8 mouse cellular contexts compared by ENCODE assay signal in genomic region chr10:37135951-37136751, GRCm38 (mm10). TPM values are rescaled to one million over a fixed set of nuclear protein-coding genes. Genes with fewer than 3 reads are reported as not detected.
A peak's percentile ranks its signal among the peaks of the same experiment; 100 is the strongest.
DNase-seq lines count a peak whose midpoint lies in the region; ATAC-seq and TF ChIP-seq lines count a peak whose summit lies in the region.

No protein-coding gene starts in this region.

- H3K27ac ChIP-seq in embryonic facial prominence, embryonic 10.5 days (replicated peaks) = peak overlapping the region; percentile 100
- peak overlapping the region; percentile 98 for H3K27ac ChIP-seq in heart, adult 2 months
- peak overlapping the region; percentile 90 for H3K27ac ChIP-seq in kidney, adult 2 months (ENCODE audit: insufficient read depth, low read depth, low read length)
- H3K27ac ChIP-seq in limb, embryonic 15.5 days = peak overlapping the region; percentile 98
- peak overlapping the region; percentile 100 for H3K27ac ChIP-seq in midbrain, embryonic 15.5 days

- 0 out of 2 replicates have a peak, but pooled peaks cover 2% of the 10 kb centered on the region for H3K4me1 ChIP-seq in embryonic facial prominence, embryonic 10.5 days
- peaks cover 4% of the 10 kb centered on the region for H3K4me1 ChIP-seq in heart, adult 2 months (ENCODE audit: control insufficient read depth, insufficient read depth, low read length)
- 0 out of 2 replicates have a peak, but pooled peaks cover 2% of the 10 kb centered on the region for H3K4me1 ChIP-seq in kidney, adult 2 months (ENCODE audit: control insufficient read depth, insufficient read depth, low read length)
- H3K4me1 ChIP-seq in limb, embryonic 15.5 days = no peaks in the 10 kb centered on the region
- peaks cover 22% of the 10 kb centered on the region for H3K4me1 ChIP-seq in midbrain, embryonic 15.5 days

- H3K36me3 ChIP-seq in embryonic facial prominence, embryonic 10.5 days (replicated peaks) = peaks cover 52% of the 10 kb centered on the region
- peaks cover 16% of the 10 kb centered on the region for H3K36me3 ChIP-seq in heart, adult 2 months (ENCODE audit: control insufficient read depth, insufficient read depth, low read length)
- no peaks in the 10 kb centered on the region for H3K36me3 ChIP-seq in kidney, adult 2 months (ENCODE audit: control insufficient read depth, insufficient read depth, low read length)
- H3K36me3 ChIP-seq in limb, embryonic 15.5 days = peaks cover 15% of the 10 kb centered on the region
- no peaks in the 10 kb centered on the region for H3K36me3 ChIP-seq in midbrain, embryonic 15.5 days (replicated peaks)

- DNase-seq in embryo, embryonic 10 days (ENCODE audit: low spot score) = peak; percentile 21
- no peak for DNase-seq in embryo, embryonic 9.5 days (ENCODE audit: extremely low spot score)
- peak; percentile 57 for DNase-seq in embryonic facial prominence, embryonic 10.5 days (ENCODE audit: low spot score)
- peak in 1 of 2 experiments; percentile 78 for DNase-seq in heart, adult 2 months
- DNase-seq in kidney, adult 2 months = peak; percentile 57
- DNase-seq in spleen, postnatal 14 days (ENCODE audit: low spot score in 2 of 2) = peak; percentile 10 to 17

- ATAC-seq in limb, embryonic 15.5 days (ENCODE audit: insufficient number of reproducible peaks, low FRiP score, low TSS enrichment, low read depth) = no peak
- ATAC-seq in midbrain, embryonic 15.5 days (replicated peaks) = no peak

- peak overlapping the region; percentile 50 for H3K4me2 ChIP-seq in limb, embryonic 15.5 days
- H3K4me2 ChIP-seq in midbrain, embryonic 15.5 days = peak overlapping the region; percentile 62

- intact Hi-C loops in heart, adult 2 months (cut with DNase I) = loop anchor here (1.0 to 10.0 kb wide), 9 partner anchors 29 to 1419 kb away; no protein-coding TSS in a partner anchor

- WGBS in embryonic facial prominence, embryonic 10.5 days = under 1% methylated on average over 99 of the region's 99 CpGs
- WGBS in heart, adult 2 months = under 1% methylated on average over 77 of the region's 99 CpGs
- WGBS in kidney, adult 2 months = under 1% methylated on average over 86 of the region's 99 CpGs
- under 1% methylated on average over 77 of the region's 99 CpGs for WGBS in limb, embryonic 15.5 days
- under 1% methylated on average over 85 of the region's 99 CpGs for WGBS in midbrain, embryonic 15.5 days

- H3K4me3 ChIP-seq in embryonic facial prominence, embryonic 10.5 days = peak overlapping the region; percentile 90
- H3K4me3 ChIP-seq in heart, adult 2 months = peak overlapping the region; percentile 68
- H3K4me3 ChIP-seq in kidney, adult 2 months (ENCODE audit: insufficient read depth, low read depth, low read length) = peak overlapping the region; percentile 56
- H3K4me3 ChIP-seq in limb, embryonic 15.5 days = peak overlapping the region; percentile 64
- peak overlapping the region; percentile 99 for H3K4me3 ChIP-seq in midbrain, embryonic 15.5 days

- H3K9ac ChIP-seq in heart, adult 2 months (ENCODE audit: low read depth, low read length) = peak overlapping the region; percentile 79
- H3K9ac ChIP-seq in limb, embryonic 15.5 days = peak overlapping the region; percentile 84
- H3K9ac ChIP-seq in midbrain, embryonic 15.5 days = peak overlapping the region; percentile 100

- no peak for TF ChIP-seq EP300 in heart, adult 2 months (IDR thresholded peaks at IDR 0.05; ENCODE audit: insufficient read depth, low read depth, low read length)

- TF ChIP-seq CTCF in heart, adult 2 months (IDR thresholded peaks at IDR 0.05) = no peak
- TF ChIP-seq CTCF in kidney, adult 2 months (conservative IDR thresholded peaks at IDR 0.05; ENCODE audit: insufficient read depth, insufficient read length, low read depth, low read length) = no peak

- no peaks in the 10 kb centered on the region; the same call in 1 of the 2 replicates for H3K79me2 ChIP-seq in heart, adult 2 months (replicated peaks; ENCODE audit: control insufficient read depth, insufficient read depth, low read length)

- no peak for TF ChIP-seq POLR2A in heart, adult 2 months (IDR thresholded peaks at IDR 0.05; ENCODE audit: insufficient read depth, low read depth, low read length)
- TF ChIP-seq POLR2A in kidney, adult 2 months (IDR thresholded peaks at IDR 0.05; ENCODE audit: low read depth, low read length) = no peak

- no peaks in the 10 kb centered on the region for H3K27me3 ChIP-seq in embryonic facial prominence, embryonic 10.5 days (replicated peaks; ENCODE audit: low read depth, poor library complexity, severe bottlenecking)
- H3K27me3 ChIP-seq in heart, adult 2 months (ENCODE audit: control insufficient read depth, insufficient read depth, low read length) = no peaks in the 10 kb centered on the region
- peaks cover 1% of the 10 kb centered on the region; the same call in 1 of the 2 replicates for H3K27me3 ChIP-seq in kidney, adult 2 months (replicated peaks; ENCODE audit: control insufficient read depth, insufficient read depth, low read length)
- no peaks in the 10 kb centered on the region for H3K27me3 ChIP-seq in limb, embryonic 15.5 days
- H3K27me3 ChIP-seq in midbrain, embryonic 15.5 days (replicated peaks) = no peaks in the 10 kb centered on the region

- H3K9me3 ChIP-seq in embryonic facial prominence, embryonic 10.5 days = no peaks in the 10 kb centered on the region
- H3K9me3 ChIP-seq in limb, embryonic 15.5 days = no peaks in the 10 kb centered on the region
- H3K9me3 ChIP-seq in midbrain, embryonic 15.5 days = no peaks in the 10 kb centered on the region

RNA-seq across cellular contexts. Expression of gene Marcks, which starts 2.6 kb away (rescaled TPM):
- 135 and 155 TPM in 2 replicates for polyA plus RNA-seq in embryonic facial prominence, embryonic 10.5 days (2016; fragmentation: Nextera tagmentation; extraction: Ambion mirVana)
- 10 to 100 TPM; 26.3 to 32.7 TPM for total RNA-seq in heart, adult 2 months (2021)
- polyA plus RNA-seq in heart, adult 2 months (2012; rRNA removed) = 9.7 and 15.8 TPM in 2 replicates
- 14.4 and 15.3 TPM in 2 replicates for polyA plus RNA-seq in kidney, adult 2 months (2012; rRNA removed)
- 126 and 148 TPM in 2 replicates for polyA plus RNA-seq in limb, embryonic 15.5 days (2015; fragmentation: Nextera tagmentation; extraction: Ambion mirVana)
- polyA plus RNA-seq in midbrain, embryonic 15.5 days (2015; fragmentation: Nextera tagmentation; extraction: Ambion mirVana) = 203 and 208 TPM in 2 replicates
